17 mouse cellular contexts compared by ENCODE assay signal in the genomic region with DNA sequence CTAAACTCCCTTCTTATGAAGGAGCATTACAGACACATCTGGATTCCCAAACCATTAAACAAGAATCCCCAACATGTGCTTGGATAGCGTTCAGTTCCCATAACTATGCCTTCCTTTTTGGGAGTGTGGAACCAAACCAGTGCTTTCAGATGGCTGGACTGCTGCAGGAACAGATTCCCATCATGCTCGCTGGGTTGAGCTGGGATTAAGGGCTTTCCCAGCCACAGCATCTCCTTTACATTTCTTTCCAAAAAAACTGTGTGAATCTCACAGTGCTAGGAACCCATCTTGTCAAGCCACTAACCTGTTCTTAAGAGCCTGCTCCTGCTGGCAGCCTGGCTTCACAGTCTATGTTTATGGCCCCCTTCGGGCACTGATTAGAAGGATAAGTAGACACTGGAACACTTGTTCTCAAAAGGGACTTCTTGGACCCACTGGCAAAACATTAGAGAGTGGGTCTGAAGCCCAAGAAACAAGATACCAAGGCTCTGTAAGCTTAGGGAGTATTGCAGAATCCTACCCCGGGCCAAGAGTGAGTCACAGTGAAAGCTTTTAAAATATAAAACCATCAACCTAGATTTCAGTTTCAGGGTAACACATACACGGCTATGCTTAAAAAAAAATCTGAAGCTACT. TPM values are rescaled to one million over a fixed set of nuclear protein-coding genes. Genes with fewer than 3 reads are reported as not detected.
DNase-seq lines count a peak whose midpoint lies in the region; ATAC-seq and TF ChIP-seq lines count a peak whose summit lies in the region.
"Had no signal": no experiment of that assay in that cellular context is flagged by ENCODE, and none has a peak within 500 bp of the region (broad histone marks: within the 10 kb centered on the region; RNA-seq: fewer than 3 reads in every experiment).

No protein-coding gene starts in this region.

- H3K36me3 ChIP-seq in embryonic facial prominence, embryonic 12.5 days: no peaks in the 10 kb centered on the region
- no peaks in the 10 kb centered on the region for H3K36me3 ChIP-seq in embryonic facial prominence, embryonic 10.5 days (replicated peaks)
- no peaks in the 10 kb centered on the region for H3K36me3 ChIP-seq in midbrain, embryonic 10.5 days
- H3K36me3 ChIP-seq in midbrain, embryonic 14.5 days (ENCODE audit: control insufficient read depth, insufficient read depth, low read length): no peaks in the 10 kb centered on the region
- no peaks in the 10 kb centered on the region for H3K36me3 ChIP-seq in stomach, postnatal 0 days (ENCODE audit: control insufficient read depth, insufficient read depth, low read length)
- no peaks in the 10 kb centered on the region for H3K36me3 ChIP-seq in kidney, embryonic 16.5 days (ENCODE audit: insufficient read depth, low read length)
- H3K36me3 ChIP-seq: forebrain, embryonic 12.5 days had no signal

- H3K9me3 ChIP-seq in embryonic facial prominence, embryonic 12.5 days: no peaks in the 10 kb centered on the region
- no peaks in the 10 kb centered on the region for H3K9me3 ChIP-seq in embryonic facial prominence, embryonic 10.5 days
- H3K9me3 ChIP-seq in midbrain, embryonic 10.5 days (replicated peaks): no peaks in the 10 kb centered on the region
- no peaks in the 10 kb centered on the region for H3K9me3 ChIP-seq in midbrain, embryonic 14.5 days (ENCODE audit: control insufficient read depth, low read length)
- H3K9me3 ChIP-seq in stomach, postnatal 0 days (ENCODE audit: control insufficient read depth, low read length): no peaks in the 10 kb centered on the region
- H3K9me3 ChIP-seq in kidney, embryonic 16.5 days (ENCODE audit: low read length): no peaks in the 10 kb centered on the region
- H3K9me3 ChIP-seq: forebrain, embryonic 12.5 days had no signal

- TF ChIP-seq CTCF in stomach, postnatal 0 days (IDR thresholded peaks at IDR 0.05; ENCODE audit: low read depth): no peak

- H3K4me1 ChIP-seq in embryonic facial prominence, embryonic 12.5 days: peaks cover 18% of the 10 kb centered on the region
- peaks cover 49% of the 10 kb centered on the region for H3K4me1 ChIP-seq in embryonic facial prominence, embryonic 10.5 days
- peaks cover 57% of the 10 kb centered on the region for H3K4me1 ChIP-seq in midbrain, embryonic 10.5 days
- H3K4me1 ChIP-seq in midbrain, embryonic 14.5 days (ENCODE audit: control insufficient read depth, insufficient read depth, low read length): peaks cover 23% of the 10 kb centered on the region
- H3K4me1 ChIP-seq in stomach, postnatal 0 days (replicated peaks; ENCODE audit: control insufficient read depth, insufficient read depth): peaks cover 8% of the 10 kb centered on the region
- peaks cover 34% of the 10 kb centered on the region for H3K4me1 ChIP-seq in kidney, embryonic 16.5 days (ENCODE audit: insufficient read depth, low read length)

- TF ChIP-seq EP300 in stomach, postnatal 0 days (optimal IDR thresholded peaks at IDR 0.05): no peak

- no peak overlapping the region for H3K4me3 ChIP-seq in embryonic facial prominence, embryonic 12.5 days
- no peak overlapping the region for H3K4me3 ChIP-seq in embryonic facial prominence, embryonic 10.5 days
- no peak overlapping the region for H3K4me3 ChIP-seq in midbrain, embryonic 10.5 days
- no peak overlapping the region for H3K4me3 ChIP-seq in midbrain, embryonic 14.5 days (replicated peaks; ENCODE audit: low read depth, low read length)
- H3K4me3 ChIP-seq in stomach, postnatal 0 days (ENCODE audit: low read depth, low read length): no peak overlapping the region
- no peak overlapping the region for H3K4me3 ChIP-seq in kidney, embryonic 16.5 days (ENCODE audit: low read length)
- H3K4me3 ChIP-seq: forebrain, embryonic 12.5 days; megakaryocyte, embryonic 14.5 days had no signal

- no peak overlapping the region for H3K9ac ChIP-seq in embryonic facial prominence, embryonic 12.5 days
- H3K9ac ChIP-seq in midbrain, embryonic 14.5 days (replicated peaks; ENCODE audit: low read length): no peak overlapping the region
- H3K9ac ChIP-seq in stomach, postnatal 0 days (ENCODE audit: low read length): no peak overlapping the region
- no peak overlapping the region for H3K9ac ChIP-seq in kidney, embryonic 16.5 days (replicated peaks; ENCODE audit: low read length)
- H3K9ac ChIP-seq: forebrain, embryonic 12.5 days; liver, embryonic 14.5 days had no signal

- no peak for ATAC-seq in embryonic facial prominence, embryonic 12.5 days (ENCODE audit: insufficient number of reproducible peaks, insufficient read depth, low FRiP score, low TSS enrichment)
- ATAC-seq in midbrain, embryonic 14.5 days (ENCODE audit: low FRiP score, low TSS enrichment): no peak
- ATAC-seq in stomach, postnatal 0 days (ENCODE audit: low FRiP score, low TSS enrichment): no peak
- ATAC-seq in kidney, embryonic 16.5 days (ENCODE audit: low FRiP score, low TSS enrichment): no peak
- ATAC-seq: intestine, embryonic 16.5 days had no signal

- peak overlapping the region; percentile 41; the same call in 1 of the 2 replicates for H3K27ac ChIP-seq in embryonic facial prominence, embryonic 12.5 days
- no peak overlapping the region for H3K27ac ChIP-seq in embryonic facial prominence, embryonic 10.5 days (replicated peaks)
- H3K27ac ChIP-seq in midbrain, embryonic 10.5 days (replicated peaks): peak overlapping the region; percentile 87; the same call in 1 of the 2 replicates
- no peak overlapping the region for H3K27ac ChIP-seq in midbrain, embryonic 14.5 days (replicated peaks; ENCODE audit: low read depth, low read length)
- peak overlapping the region; percentile 81 for H3K27ac ChIP-seq in stomach, postnatal 0 days (replicated peaks)
- H3K27ac ChIP-seq in kidney, embryonic 16.5 days (ENCODE audit: low read length): no peak overlapping the region; the same call in 1 of the 2 replicates
- H3K27ac ChIP-seq: forebrain, embryonic 12.5 days; liver, embryonic 14.5 days had no signal

- H3K27me3 ChIP-seq in embryonic facial prominence, embryonic 12.5 days: no peaks in the 10 kb centered on the region
- H3K27me3 ChIP-seq in embryonic facial prominence, embryonic 10.5 days (replicated peaks; ENCODE audit: low read depth, poor library complexity, severe bottlenecking): no peaks in the 10 kb centered on the region
- H3K27me3 ChIP-seq in midbrain, embryonic 10.5 days (ENCODE audit: low read depth, poor library complexity, severe bottlenecking): no peaks in the 10 kb centered on the region
- no peaks in the 10 kb centered on the region for H3K27me3 ChIP-seq in midbrain, embryonic 14.5 days (ENCODE audit: control insufficient read depth, insufficient read depth, low read length)
- no peaks in the 10 kb centered on the region for H3K27me3 ChIP-seq in stomach, postnatal 0 days (ENCODE audit: control insufficient read depth, insufficient read depth, low read length)
- H3K27me3 ChIP-seq in kidney, embryonic 16.5 days (ENCODE audit: insufficient read depth, low read length): no peaks in the 10 kb centered on the region
- H3K27me3 ChIP-seq: forebrain, embryonic 12.5 days had no signal

- no peak overlapping the region for H3K4me2 ChIP-seq in embryonic facial prominence, embryonic 12.5 days (replicated peaks)
- H3K4me2 ChIP-seq in midbrain, embryonic 14.5 days (ENCODE audit: low read length): no peak overlapping the region
- no peak overlapping the region for H3K4me2 ChIP-seq in stomach, postnatal 0 days (replicated peaks; ENCODE audit: low read depth)
- no peak overlapping the region for H3K4me2 ChIP-seq in kidney, embryonic 16.5 days (replicated peaks; ENCODE audit: low read depth, low read length)

- no peak for DNase-seq in embryonic facial prominence, embryonic 10.5 days (ENCODE audit: low spot score)
- DNase-seq in midbrain, embryonic 10.5 days (ENCODE audit: low spot score): no peak
- no peak for DNase-seq in midbrain, embryonic 14.5 days
- peak; percentile 28 for DNase-seq in gastrocnemius, postnatal 25 days
- no peak for DNase-seq in stomach, postnatal 0 days (ENCODE audit: low spot score)
- DNase-seq in heart, adult 18-20 months: no peak
- DNase-seq: B cell, adult 2 months; cerebellum, adult 9-10 months; kidney, postnatal 14 days; lung, postnatal 10 days; thymus, postnatal 36 days had no signal

- 71% methylated on average over 5 of the region's 5 CpGs for WGBS in embryonic facial prominence, embryonic 12.5 days
- WGBS in embryonic facial prominence, embryonic 10.5 days: 74% methylated on average over 5 of the region's 5 CpGs
- WGBS in midbrain, embryonic 10.5 days: 78% methylated on average over 5 of the region's 5 CpGs
- WGBS in midbrain, embryonic 14.5 days: 81% methylated on average over 5 of the region's 5 CpGs
- WGBS in stomach, postnatal 0 days: 46% methylated on average over 5 of the region's 5 CpGs
- WGBS in kidney, embryonic 16.5 days: 67% methylated on average over 5 of the region's 5 CpGs

RNA-seq across cellular contexts. Expression of a gene that starts 2.8 kb away (rescaled TPM):
- polyA plus RNA-seq in embryonic facial prominence, embryonic 12.5 days (2016; fragmentation: Nextera tagmentation; extraction: Ambion mirVana): 12.9 and 13.4 TPM in 2 replicates
- polyA plus RNA-seq in embryonic facial prominence, embryonic 10.5 days (2016; fragmentation: Nextera tagmentation; extraction: Ambion mirVana): 10.6 and 11.2 TPM in 2 replicates
- 7.8 and 12.2 TPM in 2 replicates for polyA plus RNA-seq in midbrain, embryonic 10.5 days (2016; fragmentation: Nextera tagmentation; extraction: Ambion mirVana)
- polyA plus RNA-seq in midbrain, embryonic 14.5 days (2014; fragmentation: Nextera tagmentation; extraction: Ambion mirVana): 11.1 and 11.4 TPM in 2 replicates
- 10 to 100 TPM; 22.1 to 22.9 TPM for total RNA-seq in gastrocnemius, postnatal 25 days (2021)
- polyA plus RNA-seq in stomach, postnatal 0 days (2015; fragmentation: Nextera tagmentation; extraction: Ambion mirVana): 3.6 and 4.1 TPM in 2 replicates
- 11.8 TPM in 2 replicates for polyA plus RNA-seq in kidney, embryonic 16.5 days (2015; fragmentation: Nextera tagmentation; extraction: Ambion mirVana)
- 10 to 100 TPM; 16.4 to 17.3 TPM for total RNA-seq in heart, adult 18-20 months (2021)

RNA-seq across cellular contexts. Expression of a gene that starts 36.9 kb away (rescaled TPM):
- 51.3 and 52.4 TPM in 2 replicates for polyA plus RNA-seq in embryonic facial prominence, embryonic 12.5 days (2016; fragmentation: Nextera tagmentation; extraction: Ambion mirVana)
- polyA plus RNA-seq in embryonic facial prominence, embryonic 10.5 days (2016; fragmentation: Nextera tagmentation; extraction: Ambion mirVana): 38.4 and 40.5 TPM in 2 replicates
- polyA plus RNA-seq in midbrain, embryonic 10.5 days (2016; fragmentation: Nextera tagmentation; extraction: Ambion mirVana): 41.2 and 44.9 TPM in 2 replicates
- polyA plus RNA-seq in midbrain, embryonic 14.5 days (2014; fragmentation: Nextera tagmentation; extraction: Ambion mirVana): 15.5 and 20.4 TPM in 2 replicates
- 10 to 100 TPM; 52.0 to 58.8 TPM for total RNA-seq in gastrocnemius, postnatal 25 days (2021)
- polyA plus RNA-seq in stomach, postnatal 0 days (2015; fragmentation: Nextera tagmentation; extraction: Ambion mirVana): 41.0 and 44.6 TPM in 2 replicates
- polyA plus RNA-seq in kidney, embryonic 16.5 days (2015; fragmentation: Nextera tagmentation; extraction: Ambion mirVana): 50.5 and 51.9 TPM in 2 replicates
- 10 to 100 TPM; 66.6 to 70.9 TPM for total RNA-seq in heart, adult 18-20 months (2021)

Comparison
In these comparisons a context has a peak if more than half of its experiments do, and no peak if none do; other contexts are left out.
1. H3K27ac ChIP-seq: peak in embryonic facial prominence, embryonic 12.5 days (single experiment), midbrain, embryonic 10.5 days (single experiment) and stomach, postnatal 0 days (single experiment); none in embryonic facial prominence, embryonic 10.5 days (single experiment), midbrain, embryonic 14.5 days (single experiment) and kidney, embryonic 16.5 days (single experiment).